Mouse (Mus musculus) MEL (cell line): Measurements from ENCODE around the gene Crisp3.

Experiments
- BHLHE40 ChIP-seq: IDR thresholded peaks from 2 replicates; pipeline ENCODE4 v1.6.1; 2012; ENCODE audit warnings: low read depth, mild to moderate bottlenecking, inconsistent platforms, low read length, improper control_type of control experiment, borderline replicate concordance
- CTCF ChIP-seq, 3 experiments: IDR thresholded peaks in 2 of 3; conservative IDR thresholded peaks in 1 of 3; 2 replicates each; pipeline ENCODE4 v1.5.1; 2011 to 2012; ENCODE audit warnings: low read length in 3 of 3, low read depth in 2 of 3, mild to moderate bottlenecking in 2 of 3, improper control_type of control experiment in 1 of 3, inconsistent platforms in 1 of 3, mixed read lengths in 1 of 3, moderate library complexity in 1 of 3; ENCODE audit not compliant: control insufficient read depth in 1 of 3, insufficient read depth in 1 of 3, poor library complexity in 1 of 3, severe bottlenecking in 1 of 3
- EP300 ChIP-seq, 2 experiments: IDR thresholded peaks; 2 replicates each; pipeline ENCODE4 v1.6.1; 2011; ENCODE audit warnings: improper control_type of control experiment in 2 of 2, low read length in 2 of 2, low read depth in 1 of 2, mild to moderate bottlenecking in 1 of 2
- GATA1 ChIP-seq: IDR thresholded peaks from 2 replicates; pipeline ENCODE4 v1.6.1; 2011; ENCODE audit warnings: low read depth, low read length, improper control_type of control experiment
- KAT2A ChIP-seq: conservative IDR thresholded peaks from 2 replicates; pipeline ENCODE4 v1.6.1; 2012; ENCODE audit warnings: low read depth, low read length, improper control_type of control experiment, inconsistent platforms
- MAX ChIP-seq: IDR thresholded peaks from 2 replicates; pipeline ENCODE4 v1.6.1; 2011; ENCODE audit warnings: low read length, improper control_type of control experiment
- POLR2A ChIP-seq, 2 experiments: IDR thresholded peaks; 2 replicates each; pipeline ENCODE4 v1.6.1; 2011 to 2012; ENCODE audit warnings: low read length in 2 of 2, mild to moderate bottlenecking in 2 of 2, control low read depth in 1 of 2, improper control_type of control experiment in 1 of 2, low read depth in 1 of 2, moderate library complexity in 1 of 2; ENCODE audit not compliant: control insufficient read depth in 1 of 2, insufficient read depth in 1 of 2, poor library complexity in 1 of 2
- POLR2AphosphoS5 ChIP-seq: IDR thresholded peaks from 2 replicates; pipeline ENCODE4 v1.6.1; 2012; ENCODE audit warnings: low read depth, borderline replicate concordance, mild to moderate bottlenecking, inconsistent platforms, low read length, moderate library complexity, mixed read lengths
- USF1 ChIP-seq: IDR thresholded peaks from 2 replicates; pipeline ENCODE4 v1.6.1; 2014; ENCODE audit warnings: low read depth, mild to moderate bottlenecking, inconsistent platforms, low read length, improper control_type of control experiment, moderate library complexity
- ZKSCAN1 ChIP-seq: IDR thresholded peaks from 2 replicates; pipeline ENCODE4 v1.6.1; 2012; ENCODE audit warnings: low read depth, mild to moderate bottlenecking, inconsistent platforms, low read length, improper control_type of control experiment, moderate library complexity

GRCm38 (mm10) chr17:40275519-40275918, 33.4 kb upstream of the Crisp3 start:
- TF ChIP-seq POLR2A (IDR thresholded peaks at IDR 0.05; ENCODE audit: control insufficient read depth in 1 of 2, insufficient read depth in 1 of 2, low read depth in 1 of 2, low read length in 2 of 2, poor library complexity in 1 of 2) (no peak), MAX (no peak), CTCF (IDR thresholded peaks at IDR 0.05 in 2 of 3, conservative IDR thresholded peaks at IDR 0.05 in 1 of 3; ENCODE audit: control insufficient read depth in 1 of 3, insufficient read depth in 1 of 3, low read depth in 2 of 3, low read length in 3 of 3, poor library complexity in 1 of 3, severe bottlenecking in 1 of 3) (no peak), USF1 (no peak), EP300 (IDR thresholded peaks at IDR 0.05; ENCODE audit: low read depth in 1 of 2, low read length in 2 of 2) (no peak), BHLHE40 (no peak), ZKSCAN1 (no peak), POLR2AphosphoS5 (no peak), GATA1 (no peak), KAT2A (no peak)
